Mouse (Mus musculus) layer of hippocampus, postnatal 14 days (tissue): ENCODE results near the gene D130043K22Rik. TPM values are rescaled to one million over a fixed set of nuclear protein-coding genes. Genes with fewer than 3 reads are reported as not detected.

Experiments
- DNase-seq, 2 experiments: peaks; one replicate each; pipeline ENCODE4 v3.0.0; 2021 to 2022; ENCODE audit warnings: low spot score in 2 of 2, mixed read lengths in 1 of 2
- total RNA-seq, 2 experiments: library from RNA; stranded (reverse); gene quantifications; 2 replicates each; pipeline ENCODE4 v1.2.3; 2021

D130043K22Rik gene
- total RNA-seq, 2 experiments from 2014 or later, result 27.8 to 28.1 TPM

DNA sequence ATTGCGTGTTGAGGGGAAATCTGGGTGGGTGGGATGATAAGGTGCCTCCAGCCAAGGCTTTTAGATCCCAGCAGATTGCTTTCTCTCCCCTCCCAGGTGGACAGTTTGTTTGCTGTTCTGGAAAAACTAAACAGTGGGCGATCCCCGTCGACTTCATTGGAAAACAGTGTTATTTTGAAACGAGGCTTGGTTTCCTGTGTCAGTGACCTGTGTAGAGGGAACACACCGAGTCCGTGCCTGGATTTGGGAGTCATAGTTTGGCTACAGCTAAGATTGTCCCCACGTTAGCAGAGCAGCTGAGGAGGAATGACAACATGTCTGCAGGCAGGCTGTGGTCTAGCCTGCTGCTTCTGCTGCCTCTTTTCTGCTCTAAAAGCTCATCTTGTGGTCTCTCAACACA, 98.4 kb downstream of the D130043K22Rik start:
- no peak for DNase-seq

DNA sequence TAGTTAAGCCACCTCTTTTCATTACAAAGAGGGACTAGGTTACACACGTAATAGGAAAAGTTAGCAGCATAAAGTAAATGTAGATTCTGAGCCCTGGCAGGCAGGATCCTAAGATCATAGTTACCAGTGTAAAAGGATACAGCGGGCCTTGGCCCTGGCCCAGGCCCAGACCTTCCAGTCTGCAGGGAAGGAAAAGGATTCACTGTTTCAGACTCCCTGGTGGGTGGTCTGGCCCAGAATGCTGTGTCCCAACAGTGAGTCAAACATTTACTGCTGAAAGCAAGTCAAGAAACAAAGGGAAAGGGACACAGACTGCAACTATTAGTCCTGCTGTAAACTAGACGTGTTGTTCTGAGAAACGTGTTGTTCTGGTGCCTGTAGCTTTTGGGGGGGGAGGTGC, 100.6 kb downstream of the D130043K22Rik start:
- DNase-seq, result no peak

DNA sequence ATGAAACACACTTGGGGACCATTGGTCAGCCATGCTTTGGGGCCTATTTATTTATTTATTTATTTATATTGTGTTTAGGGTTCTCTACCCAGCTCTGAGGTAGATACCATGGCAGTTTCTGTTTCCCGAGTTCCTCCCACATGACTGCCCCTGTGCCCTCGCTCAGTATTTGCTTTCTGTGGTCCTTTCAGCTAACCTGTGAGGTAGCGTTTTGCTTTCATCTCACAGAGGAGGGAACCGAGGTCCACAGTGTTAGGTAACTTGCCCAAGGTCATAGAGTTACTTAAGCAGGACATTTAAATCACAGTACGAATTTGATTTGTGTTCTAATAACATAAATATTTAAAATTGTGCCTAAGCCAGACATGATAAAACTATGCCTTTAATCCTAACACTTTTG, 102.2 kb downstream of the D130043K22Rik start:
- DNase-seq, result no peak

DNA sequence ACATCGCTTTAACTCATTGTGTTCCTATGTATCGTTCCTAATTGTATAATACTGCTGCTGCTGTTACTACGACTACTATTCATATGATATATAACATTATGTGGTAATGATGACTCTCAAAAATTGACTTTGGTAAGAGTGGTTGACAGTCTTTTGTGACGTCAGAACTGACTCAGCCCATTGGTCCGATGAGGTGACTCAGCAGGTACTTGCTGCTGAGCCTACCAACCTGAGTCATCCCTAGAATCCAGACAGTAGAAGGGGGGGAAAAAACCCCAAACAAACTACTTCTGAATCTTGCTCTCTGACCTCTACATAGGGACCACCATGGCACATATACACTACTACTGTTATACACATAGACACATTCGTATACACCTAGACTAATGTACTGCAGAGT, 103.9 kb downstream of the D130043K22Rik start:
- no peak for DNase-seq

Other genes with a start within 250 kb of the D130043K22Rik start
- not detected for gene Armh2, start 103.9 kb upstream of the D130043K22Rik start, total RNA-seq
- gene Gmnn, start 83.2 kb upstream of the D130043K22Rik start, total RNA-seq, result 1 to 10 TPM; 2.3 to 2.4 TPM
- 100 to 1,000 TPM; 192 to 199 TPM for gene BC005537, start 43.5 kb upstream of the D130043K22Rik start, total RNA-seq
- 10 to 100 TPM; 73.0 to 83.6 TPM for gene Acot13, start 13.6 kb upstream of the D130043K22Rik start, total RNA-seq
- gene Tdp2, start 13.5 kb upstream of the D130043K22Rik start, total RNA-seq, result 10 to 100 TPM; 22.8 to 23.2 TPM
- gene Aldh5a1, start 92.5 kb downstream of the D130043K22Rik start, total RNA-seq, result 10 to 100 TPM; 69.4 to 71.2 TPM
- gene Gpld1, start 98.0 kb downstream of the D130043K22Rik start, total RNA-seq, result 10 to 100 TPM; 12.6 to 14.1 TPM
- 10 to 100 TPM; 60.4 to 62.1 TPM for gene Mrs2, start 175.2 kb downstream of the D130043K22Rik start, total RNA-seq
- gene Dcdc2a, start 210.9 kb downstream of the D130043K22Rik start, total RNA-seq, result 10 to 100 TPM in 1 of 2 experiments, 1 to 10 TPM in 1; 9.5 to 10.4 TPM